Mouse (Mus musculus): ENCODE measurements around the gene Usp47.

Gene Usp47

GRCm38 (mm10) chr7:112023150-112023600 lies at the start of gene Usp47:
Gene Usp47 (plus strand): TSS chr7:112023504.
- DNase-seq (ENCODE audit: low spot score in 2 of 2): peak; percentile 75 to 82

GRCm38 (mm10) chr7:111976401-111976800 lies 46.9 kb upstream of the Usp47 start:
- no peak for DNase-seq (ENCODE audit: low spot score in 2 of 2)

- DNase-seq (ENCODE audit: low spot score in 2 of 2): no peak
These were observed 45.4 kb upstream of the Usp47 start for GRCm38 (mm10) chr7:111977871-111978270.

DNA sequence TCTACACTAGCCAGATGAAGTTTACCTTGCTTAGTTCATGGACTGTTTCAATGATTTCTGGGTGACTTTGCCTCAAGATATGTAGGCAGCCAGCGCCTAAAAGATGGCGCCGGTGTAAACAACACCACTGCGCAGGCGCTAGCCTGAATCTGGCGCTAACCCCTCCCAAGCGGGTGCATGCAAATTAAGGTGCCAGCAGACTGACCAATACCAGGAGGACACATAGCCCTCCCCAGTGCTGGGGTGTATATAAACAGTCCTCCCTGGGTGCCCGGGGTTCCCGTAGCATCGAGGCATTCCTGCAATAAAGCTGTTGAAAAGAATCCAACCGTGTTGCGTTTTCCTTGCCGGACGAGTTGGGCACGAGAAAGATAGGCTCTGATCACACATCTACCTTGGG lies 41.0 kb upstream of the Usp47 start:
- no peak for DNase-seq (ENCODE audit: low spot score in 2 of 2)

GRCm38 (mm10) chr7:111984530-111984929 lies 38.8 kb upstream of the Usp47 start:
- no peak for DNase-seq (ENCODE audit: low spot score in 2 of 2)

DNA sequence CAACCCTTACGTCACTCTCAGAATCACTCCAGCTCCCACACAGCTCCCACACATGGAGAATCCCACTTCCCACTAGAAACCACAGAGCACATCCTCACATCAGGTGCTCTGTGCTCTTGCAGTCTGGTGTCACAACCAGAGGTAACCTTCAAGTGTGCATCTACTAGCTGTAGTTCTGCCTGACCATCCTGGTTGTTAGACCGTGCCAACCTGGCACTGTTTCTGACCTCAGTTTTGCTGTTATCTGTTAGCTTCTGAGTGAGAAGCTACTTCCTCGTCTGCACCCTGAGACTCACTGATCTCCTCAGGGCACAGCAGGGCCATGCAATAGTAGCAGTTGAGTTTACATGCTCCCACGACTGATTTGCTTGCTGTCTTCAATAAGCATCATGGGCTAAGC lies 38.0 kb upstream of the Usp47 start:
- no peak for DNase-seq (ENCODE audit: low spot score in 2 of 2)

DNA sequence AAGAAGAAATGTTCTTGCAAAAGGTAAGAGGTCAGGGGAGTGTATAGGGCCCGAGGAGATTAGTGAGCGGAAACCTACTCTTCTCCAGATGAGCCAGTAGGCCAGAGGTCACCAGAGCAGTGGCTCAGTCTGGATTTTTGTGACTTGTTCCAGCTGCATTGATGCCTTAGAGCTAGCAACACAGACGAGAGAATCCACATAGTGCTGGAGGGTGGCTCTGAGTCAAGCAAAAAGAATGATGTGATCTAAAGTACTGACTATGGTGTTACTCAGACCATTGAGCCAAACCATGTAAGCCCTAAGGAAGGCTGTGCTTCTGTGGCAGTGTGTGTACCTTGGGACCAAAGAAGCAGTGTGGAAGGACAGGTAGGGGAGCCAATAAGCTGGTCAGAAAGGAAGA lies 36.4 kb upstream of the Usp47 start:
- no peak for DNase-seq (ENCODE audit: low spot score in 2 of 2)

DNA sequence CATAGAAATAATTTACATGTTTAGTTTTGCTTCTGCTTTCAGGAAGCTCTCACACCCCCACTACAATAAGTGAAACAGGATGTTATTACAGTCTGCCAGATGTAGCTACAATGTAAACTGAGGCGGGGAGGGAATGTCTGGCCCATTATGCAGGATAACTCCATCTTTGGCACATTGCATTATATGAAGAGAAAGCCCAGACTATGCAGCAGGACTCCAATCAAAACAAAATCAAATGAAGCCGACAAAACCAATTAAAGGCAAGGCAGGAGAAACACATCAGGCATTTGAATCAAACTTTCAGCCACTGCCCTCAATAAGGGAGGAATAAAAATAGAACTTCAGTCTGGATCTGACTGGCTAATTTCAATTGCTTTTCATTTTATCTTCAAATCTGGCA lies 25.9 kb upstream of the Usp47 start:
- DNase-seq (ENCODE audit: low spot score in 2 of 2): no peak

- DNase-seq (ENCODE audit: low spot score in 2 of 2): no peak
These were observed 24.8 kb upstream of the Usp47 start for GRCm38 (mm10) chr7:111998446-111999004.

- DNase-seq (ENCODE audit: low spot score in 2 of 2): no peak
These were observed 23.9 kb upstream of the Usp47 start for GRCm38 (mm10) chr7:111999376-111999775.

GRCm38 (mm10) chr7:112000166-112000565 lies 23.1 kb upstream of the Usp47 start:
- DNase-seq (ENCODE audit: low spot score in 2 of 2): no peak

DNA sequence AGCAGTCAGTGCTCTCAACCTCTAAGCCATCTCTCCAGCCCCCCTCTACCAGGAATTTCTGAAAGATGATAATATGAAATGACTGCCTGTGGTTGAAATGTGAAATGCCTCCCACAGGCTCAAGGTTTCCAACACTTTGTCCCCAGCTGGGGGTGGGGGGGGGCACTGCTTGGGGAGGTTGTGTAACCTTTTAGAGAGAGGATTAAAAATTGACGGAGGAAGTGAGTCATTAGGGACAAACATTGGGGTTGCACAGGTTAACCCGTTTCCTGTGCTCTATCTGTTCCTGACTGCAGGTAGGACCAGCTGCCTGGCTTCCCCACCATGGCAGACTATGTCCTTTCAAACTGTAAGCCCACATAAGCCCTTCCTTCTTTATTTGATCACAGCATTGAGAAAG lies 12.8 kb upstream of the Usp47 start:
- no peak for DNase-seq (ENCODE audit: low spot score in 2 of 2)

DNA sequence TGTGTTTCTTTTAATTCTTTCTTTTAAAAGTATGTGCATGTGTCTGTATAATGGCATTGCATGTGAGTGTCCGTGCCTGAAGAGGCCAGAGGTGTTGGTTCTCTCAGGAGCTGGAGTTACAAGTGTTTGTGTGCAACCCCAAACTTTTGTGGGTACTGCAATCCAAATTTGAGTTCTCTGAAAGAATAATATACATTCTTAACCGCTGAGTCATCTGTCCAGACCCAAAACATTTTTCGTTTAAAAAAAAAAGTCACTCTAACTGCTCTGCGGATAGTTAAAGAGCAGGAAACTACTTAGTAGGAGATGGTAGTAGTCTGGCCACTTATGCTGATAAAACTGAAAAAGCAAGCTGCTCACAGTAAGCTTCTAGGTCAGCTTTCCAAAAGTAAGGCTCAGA lies 12.3 kb upstream of the Usp47 start:
- DNase-seq (ENCODE audit: low spot score in 2 of 2): no peak

DNA sequence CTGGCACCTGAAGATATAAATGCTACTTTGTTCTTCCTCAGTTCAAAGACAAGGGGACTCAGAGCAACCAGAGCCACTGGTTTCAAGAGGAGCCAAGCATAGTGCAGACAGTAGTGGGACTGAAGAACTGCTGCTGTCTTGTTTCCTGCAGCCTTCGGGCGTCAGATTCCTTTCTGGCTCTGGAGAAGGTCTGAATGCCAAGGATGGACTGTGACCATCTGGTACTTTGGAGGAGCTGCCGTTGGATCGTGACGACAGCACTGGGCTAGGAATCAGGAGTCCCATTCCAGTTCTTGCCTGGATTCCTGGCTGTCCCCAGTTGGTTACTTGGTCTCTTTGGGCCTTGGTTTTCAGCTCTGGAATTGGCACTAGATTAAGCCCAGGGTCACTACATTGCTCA lies 11.2 kb upstream of the Usp47 start:
- DNase-seq (ENCODE audit: low spot score in 2 of 2): no peak

DNA sequence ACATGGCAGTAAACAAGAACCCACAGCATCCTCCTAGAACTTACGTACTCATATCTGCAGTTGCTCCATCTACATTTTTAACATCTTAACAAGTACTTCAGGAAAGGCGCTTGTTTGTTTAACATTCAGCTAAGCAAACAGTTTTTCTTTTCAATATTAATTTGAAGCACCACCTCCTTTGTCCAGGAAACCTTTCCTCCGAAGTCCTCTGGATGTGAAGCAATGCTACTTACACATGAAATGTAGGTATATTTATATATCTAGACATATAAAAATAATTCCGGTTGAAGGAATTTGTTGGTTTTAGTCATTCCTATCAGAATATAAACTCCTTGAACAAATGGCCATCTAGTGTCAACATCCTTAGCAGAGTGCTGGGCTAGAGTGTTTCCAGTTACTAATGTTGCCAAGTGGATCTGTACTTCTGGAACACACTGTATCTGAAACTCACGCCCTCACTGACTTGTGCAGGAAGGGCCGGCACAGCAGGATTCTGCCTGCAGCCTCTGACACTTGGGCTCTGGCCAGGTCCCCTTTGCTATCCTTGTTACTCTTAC lies 10.6 kb upstream of the Usp47 start:
- DNase-seq (ENCODE audit: low spot score in 2 of 2): no peak

DNA sequence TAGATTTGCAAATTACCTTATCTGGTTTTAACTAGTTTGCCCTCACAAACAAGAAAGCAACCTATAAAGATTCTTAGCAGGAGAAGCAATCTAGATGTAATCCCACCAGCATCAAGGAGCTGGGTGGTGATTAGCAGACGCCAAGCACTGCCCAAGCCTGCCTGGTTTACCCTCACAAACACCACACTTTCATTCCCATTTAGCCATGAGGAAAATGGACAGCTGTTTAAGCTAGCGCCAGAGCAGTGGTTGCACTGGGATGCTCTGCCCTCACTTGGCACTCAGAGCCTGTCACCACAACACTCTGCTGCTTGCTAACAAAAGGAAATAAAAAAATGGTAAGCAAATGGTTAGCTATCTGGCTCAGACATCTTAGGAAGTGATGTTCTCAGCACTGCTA lies 9.2 kb upstream of the Usp47 start:
- no peak for DNase-seq (ENCODE audit: low spot score in 2 of 2)

DNA sequence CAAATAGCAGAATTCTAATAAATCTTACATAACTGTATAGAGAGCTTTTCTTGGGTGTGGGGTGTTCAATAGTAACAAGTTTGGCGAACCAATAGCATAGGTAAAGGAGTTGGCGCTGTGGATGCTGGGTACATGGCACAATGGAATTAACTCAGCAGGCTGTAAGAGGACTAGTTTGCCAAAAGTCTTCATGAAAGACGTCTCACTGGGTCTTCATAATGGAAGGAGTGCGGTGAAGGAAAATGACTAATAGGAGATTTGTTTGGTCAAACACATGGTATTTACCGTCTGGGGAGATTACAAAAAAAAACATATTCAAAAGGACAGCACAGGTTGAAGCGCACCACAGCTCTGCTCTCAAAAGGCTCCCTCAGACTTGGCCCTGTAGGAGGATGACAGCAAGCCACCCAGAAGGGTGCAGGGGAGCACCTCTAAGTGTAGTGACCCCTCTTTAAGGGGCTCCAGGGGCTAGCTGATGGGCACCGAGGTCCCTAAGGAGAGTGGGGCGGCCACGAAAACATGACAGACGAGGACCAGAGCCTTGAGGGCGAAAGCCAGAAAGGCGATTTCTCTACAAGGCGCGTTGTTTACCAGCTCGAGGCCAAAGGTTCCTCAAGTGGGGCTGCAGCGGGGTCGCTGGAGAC lies 676 bp upstream of the Usp47 start:
- DNase-seq (ENCODE audit: low spot score in 2 of 2): no peak

GRCm38 (mm10) chr7:112023601-112024445 lies 519 bp downstream of the Usp47 start:
- DNase-seq (ENCODE audit: low spot score in 2 of 2): peak; percentile 35 to 39

DNA sequence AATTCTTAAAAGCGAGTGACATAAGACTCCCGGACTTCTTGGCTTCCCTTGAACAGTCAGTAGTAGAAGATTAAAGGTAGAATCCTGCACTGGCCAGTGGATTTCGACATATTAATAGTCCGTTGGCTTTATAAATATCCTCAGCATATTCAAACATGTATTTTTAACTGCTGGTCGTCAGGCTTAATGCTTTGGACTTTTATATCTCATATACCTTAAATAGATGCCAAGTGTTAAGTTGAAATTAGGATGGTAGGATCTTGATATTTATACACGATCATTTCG lies 1.1 kb downstream of the Usp47 start:
- no peak for DNase-seq (ENCODE audit: low spot score in 2 of 2)

GRCm38 (mm10) chr7:112024856-112025255 lies 1.6 kb downstream of the Usp47 start:
- no peak for DNase-seq (ENCODE audit: low spot score in 2 of 2)

DNA sequence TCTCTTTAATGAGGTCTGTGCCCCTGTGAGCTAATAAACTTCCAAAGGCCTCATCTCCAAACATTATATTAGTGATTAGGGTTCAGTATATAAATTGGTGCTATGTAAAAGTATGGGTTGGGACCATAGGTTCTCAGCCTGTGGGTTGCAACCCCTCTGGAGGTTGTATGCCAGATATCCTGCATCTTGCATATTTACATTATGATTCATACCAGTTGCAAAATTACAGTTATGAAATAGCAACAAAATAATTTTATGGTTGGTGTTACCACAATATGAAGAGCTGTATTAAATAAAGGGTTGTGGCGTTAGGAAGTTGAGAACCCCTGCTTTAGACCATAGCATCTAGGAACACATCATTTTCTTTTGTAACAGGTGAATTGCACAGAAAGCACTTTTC lies 7.3 kb downstream of the Usp47 start:
- DNase-seq (ENCODE audit: low spot score in 2 of 2): no peak

DNA sequence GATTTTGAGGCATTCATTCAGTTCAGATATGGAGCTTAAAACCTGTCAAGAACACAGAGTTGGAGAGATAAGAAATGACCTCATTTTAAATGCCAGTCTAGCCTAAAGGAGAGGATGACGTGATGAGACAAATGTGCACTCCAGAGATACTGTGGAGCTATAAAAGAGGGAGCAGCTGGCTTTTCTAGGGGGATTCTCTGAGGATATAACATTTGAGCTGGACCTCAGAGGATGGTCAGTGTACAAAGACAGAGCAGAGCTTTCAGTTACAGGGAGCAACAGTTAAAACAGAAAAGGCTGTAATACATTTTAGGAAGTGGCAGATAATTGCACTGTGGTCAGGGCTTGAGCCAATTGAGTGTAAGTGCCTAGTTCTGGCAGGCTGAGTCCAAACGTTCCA lies 12.5 kb downstream of the Usp47 start:
- no peak for DNase-seq (ENCODE audit: low spot score in 2 of 2)

DNA sequence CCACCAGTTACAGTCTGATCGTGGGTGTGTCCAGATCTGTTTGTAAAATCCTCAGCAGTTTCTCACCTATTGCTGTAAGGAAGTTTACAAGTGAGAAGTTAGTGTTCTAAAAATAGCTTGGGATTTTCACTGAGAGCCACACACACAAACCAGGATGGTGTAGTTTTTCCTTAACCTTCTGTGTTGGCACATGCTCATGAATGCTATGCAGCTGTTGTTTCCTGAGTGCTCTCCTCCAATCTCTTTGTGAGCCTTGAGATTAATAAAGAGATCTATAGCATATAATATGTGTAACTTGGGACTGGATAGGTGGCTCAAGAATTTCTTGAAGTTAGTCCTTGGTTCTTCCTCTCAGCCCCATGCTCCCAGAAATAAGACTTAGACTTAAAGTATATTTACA lies 13.3 kb downstream of the Usp47 start:
- no peak for DNase-seq (ENCODE audit: low spot score in 2 of 2)

Measured in right cerebral cortex, adult 2 months (tissue).